Mouse (Mus musculus): Measurements from ENCODE around the gene Gp5. TPM values are rescaled to one million over a fixed set of nuclear protein-coding genes. Genes with fewer than 3 reads are reported as not detected.
"Not testable (repeated sequence)": the region's sequence is repeated elsewhere in the genome, so short reads cannot be mapped to it uniquely, and the experiment has no call there.

Gp5 gene
- 0.64 and 0.78 TPM in 2 replicates for total RNA-seq (2021)
- long read RNA-seq, experiment 1 = 0 reads
- long read RNA-seq, experiment 2 = 0 reads

DNA sequence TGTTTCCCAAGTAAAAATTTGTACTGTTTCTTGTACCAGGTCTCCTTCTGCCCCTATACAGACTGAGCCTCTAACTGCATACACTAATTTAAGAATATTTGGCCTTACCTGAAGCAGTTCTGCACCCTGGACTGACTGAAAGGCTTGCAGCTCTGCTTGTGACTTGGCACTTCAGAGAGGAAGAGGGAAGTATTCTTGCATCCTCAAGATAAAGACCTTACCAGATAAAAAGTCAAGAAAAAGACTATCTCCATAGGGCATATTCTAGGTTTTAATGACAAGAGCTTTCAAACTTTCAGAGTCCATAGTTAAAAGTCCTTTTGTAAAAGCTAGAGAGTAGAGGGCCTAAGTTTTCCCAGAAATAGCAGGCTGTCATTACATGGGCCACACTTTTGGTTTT, at the start of gene Gp5:
Gp5 (minus strand) TSS at position 133 of the 400 bp plus-strand sequence.
- no peak for DNase-seq

DNA sequence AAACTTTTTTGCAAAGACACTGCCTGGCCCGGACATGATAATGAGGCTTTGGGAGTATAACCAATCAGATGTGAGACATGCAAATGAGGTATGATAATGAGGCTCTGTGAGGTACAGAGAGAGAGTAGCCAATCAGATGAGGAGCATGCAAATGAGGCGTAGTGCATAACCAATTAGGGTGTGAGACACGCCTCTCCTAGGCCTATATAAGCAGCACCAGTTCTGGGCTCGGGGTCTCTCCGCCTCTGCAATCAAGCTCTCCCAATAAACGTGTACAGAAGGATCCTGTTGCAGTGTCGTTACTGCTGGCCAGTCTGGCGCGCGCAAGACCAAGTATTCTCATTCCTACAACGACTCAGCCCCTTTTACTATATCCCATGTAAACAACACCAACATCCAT, 42.9 kb upstream of the Gp5 start:
- not testable (repeated sequence) for DNase-seq

DNA sequence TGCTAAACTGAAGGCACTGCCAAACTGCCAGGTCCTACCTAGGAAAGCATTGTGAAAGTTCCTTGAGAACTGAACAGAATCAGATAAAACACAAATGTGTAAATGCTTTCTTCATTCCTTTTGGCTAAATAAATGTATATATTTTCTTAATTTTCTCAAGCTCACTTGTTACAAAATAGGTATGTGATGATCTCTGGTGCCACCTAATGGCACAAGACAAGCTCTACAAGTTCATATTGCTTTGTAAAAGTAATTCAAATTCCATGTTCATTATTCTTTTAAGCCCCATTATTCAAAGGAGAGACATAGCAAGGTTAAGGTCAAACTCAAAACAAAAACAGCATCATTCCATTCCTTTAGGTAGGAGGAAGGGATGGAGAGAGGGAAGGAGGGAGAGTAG, 3.7 kb upstream of the Gp5 start:
- DNase-seq = no peak

DNA sequence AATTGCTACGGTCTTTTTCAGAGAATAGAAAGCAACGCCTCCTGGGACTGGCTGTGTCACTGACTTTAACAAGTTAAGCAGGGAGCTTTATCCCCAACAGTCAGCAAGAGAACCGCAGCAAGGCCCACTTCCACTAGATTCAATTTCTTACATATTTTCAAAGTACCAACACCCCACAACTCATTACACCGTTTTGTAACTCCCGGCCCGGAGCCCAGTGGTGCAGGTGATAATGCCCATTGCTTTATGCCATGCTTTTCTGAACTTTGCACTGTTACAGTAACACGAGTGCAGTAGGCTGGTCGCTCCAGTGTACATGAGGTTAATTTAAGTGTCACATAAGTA, 436 bp downstream of the Gp5 start:
- DNase-seq = no peak

DNA sequence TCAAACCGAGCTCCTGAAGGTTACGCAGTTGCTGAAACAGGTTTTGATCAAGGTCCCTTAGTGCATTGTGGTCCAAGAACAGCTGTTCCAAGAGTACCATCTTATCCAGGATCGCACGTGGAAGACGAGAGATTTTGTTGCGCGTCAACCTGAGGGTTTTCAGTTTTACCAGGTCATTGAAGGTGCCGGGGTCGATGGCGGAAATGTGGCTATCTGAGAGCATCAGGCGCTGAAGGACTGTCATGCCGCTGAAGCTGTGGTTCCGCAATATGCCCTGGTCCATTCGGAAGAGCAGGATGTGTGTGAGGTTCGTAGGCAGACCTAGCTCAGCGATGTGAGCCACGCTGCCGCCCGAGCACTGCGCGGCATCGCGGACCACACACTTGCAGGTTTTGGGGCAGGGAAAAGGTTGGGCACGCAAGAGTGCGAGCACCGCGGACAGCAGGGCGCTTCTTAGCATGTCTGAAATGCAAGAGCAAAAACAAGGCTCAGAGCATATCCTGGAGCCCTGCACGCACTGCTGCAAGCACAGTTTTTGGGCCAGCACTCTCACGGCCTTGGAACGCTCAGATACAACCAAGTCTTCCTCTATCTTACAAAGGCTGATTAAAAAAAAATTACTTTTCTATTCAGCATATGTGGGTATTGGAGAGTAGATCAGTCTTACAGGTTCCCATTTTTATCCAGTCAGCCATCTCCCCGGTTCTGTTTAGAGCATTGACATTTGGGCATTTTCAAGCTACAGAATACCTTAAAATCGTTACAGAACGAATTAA, 996 bp downstream of the Gp5 start:
- peak; percentile 8 for DNase-seq

DNA sequence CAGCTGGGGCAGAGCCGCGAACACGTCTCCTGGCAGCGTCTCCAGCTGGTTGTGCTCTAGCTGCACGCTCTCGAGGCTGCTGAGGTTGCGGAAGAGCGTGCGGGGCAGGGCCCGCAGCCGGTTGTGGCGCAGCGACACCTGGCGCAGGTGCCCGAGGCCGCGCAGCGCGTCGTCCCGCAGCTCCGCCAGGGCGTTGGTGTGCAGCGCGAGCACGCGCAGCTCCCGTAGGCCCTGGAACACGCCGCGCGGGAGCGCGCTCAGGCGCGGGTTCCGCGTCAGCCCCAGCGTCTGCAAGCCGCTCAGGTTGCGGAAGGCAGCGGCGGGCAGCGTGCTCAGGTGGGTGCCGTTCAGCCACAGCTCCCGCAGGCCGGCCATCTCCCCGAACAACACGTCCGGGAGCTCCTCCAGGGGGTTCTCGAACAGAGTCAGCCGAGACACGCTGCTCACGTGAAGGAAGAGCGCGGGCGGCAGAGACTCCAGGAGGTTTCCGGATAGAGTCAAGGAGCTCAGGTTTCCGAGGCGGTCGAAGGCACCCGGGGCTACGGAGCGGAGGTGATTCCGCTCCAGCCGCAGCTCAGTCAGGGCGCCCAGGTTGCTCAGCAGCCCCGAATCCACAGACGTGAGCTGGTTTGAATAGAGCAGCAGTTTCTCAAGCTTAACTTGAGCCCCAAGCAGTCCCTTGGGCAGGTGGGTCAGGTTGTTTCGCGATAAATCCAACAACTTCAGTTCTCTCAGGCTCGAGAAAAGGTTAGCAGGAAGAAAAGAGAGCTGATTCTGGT, 1.8 kb downstream of the Gp5 start:
- DNase-seq = peak; percentile 51

DNA sequence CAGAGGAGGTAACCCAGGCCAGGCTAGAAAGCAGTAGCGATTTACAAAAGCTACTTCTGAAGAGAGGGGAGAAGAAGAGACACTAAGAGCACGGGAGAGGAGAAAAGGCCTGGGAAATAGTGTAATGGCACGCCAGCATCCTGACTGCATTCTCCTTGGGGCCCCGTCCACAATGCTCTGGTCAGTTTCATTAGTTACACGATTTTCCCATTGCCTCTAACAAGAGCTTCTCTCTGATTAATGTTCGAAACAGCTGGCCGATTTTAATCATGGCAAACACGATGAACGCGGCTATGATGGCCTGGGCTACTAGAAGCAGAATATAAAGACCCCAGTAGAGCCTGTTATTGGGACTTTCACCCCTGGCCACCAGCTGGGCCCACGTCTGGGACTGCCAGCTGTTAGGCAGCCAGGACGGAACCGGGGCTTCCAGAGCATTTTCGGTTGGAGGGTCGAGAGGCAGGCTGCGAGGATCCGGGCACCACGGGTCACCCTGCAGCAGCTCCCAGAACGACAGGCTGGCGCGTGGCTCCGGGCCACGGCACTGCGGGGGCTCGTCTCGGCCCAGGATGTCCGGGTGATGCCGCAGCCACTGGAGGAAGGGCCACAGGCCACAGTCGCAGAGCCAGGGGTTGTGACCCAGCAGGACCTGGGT, 2.5 kb downstream of the Gp5 start:
- DNase-seq = peak; percentile 37

DNA sequence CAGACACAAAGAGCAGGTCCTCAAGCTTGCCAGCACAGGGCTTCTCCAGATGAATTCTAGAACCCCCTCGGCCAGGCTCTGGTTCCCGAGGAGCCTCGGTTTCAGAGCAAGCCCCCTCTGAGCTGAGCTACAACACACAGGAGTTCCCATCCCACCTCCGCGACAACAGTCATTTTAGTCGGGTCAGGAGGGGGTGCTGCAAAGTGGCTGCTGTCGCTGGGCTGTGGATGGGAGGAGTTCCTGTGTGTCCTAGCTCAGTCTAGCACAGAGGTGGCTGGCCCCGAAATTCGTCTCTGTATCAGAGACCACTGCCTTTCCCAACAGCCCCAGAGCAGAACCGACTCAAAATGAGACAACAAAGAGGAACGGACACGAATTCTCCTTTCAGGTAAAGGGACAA, 3.3 kb downstream of the Gp5 start:
- DNase-seq = no peak

DNA sequence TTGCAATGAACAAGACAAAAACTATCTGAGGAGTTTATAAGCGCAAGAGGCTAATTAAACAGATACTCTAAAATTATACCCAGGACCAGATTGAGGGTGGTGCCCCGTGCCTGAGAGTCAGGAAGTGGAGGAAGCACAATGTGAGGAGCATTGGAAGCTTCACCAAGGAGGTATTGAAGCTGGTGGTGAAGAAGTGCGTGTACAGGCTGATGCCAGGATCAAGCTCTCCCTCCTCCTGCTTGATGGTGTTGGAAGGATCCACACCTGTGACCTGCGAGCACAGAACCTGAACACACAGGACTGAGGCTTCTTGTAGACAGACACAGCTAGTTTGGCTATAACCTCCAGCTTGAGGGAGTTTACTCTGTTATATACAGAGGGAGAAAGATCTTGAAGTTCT, 4.5 kb downstream of the Gp5 start:
- no peak for DNase-seq

DNA sequence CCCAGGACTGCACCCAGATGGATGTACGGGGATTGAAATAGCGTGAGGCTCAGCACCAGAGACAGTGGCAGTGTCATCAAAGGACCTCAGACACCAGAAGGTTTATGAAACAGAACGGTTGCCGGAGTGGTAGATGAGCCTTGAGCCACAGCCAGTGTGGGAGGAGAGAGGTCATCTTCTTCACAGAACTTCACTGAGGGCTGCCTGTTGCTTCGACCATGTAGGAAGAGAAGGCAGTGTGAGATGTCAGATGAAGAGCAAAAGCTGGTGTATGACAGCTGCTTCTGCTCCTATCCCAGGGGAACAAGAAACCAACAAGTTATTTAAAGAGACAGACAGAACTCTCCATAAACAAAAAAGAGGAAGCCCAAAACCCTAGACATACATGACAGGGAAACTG, 6.3 kb downstream of the Gp5 start:
- DNase-seq = no peak

DNA sequence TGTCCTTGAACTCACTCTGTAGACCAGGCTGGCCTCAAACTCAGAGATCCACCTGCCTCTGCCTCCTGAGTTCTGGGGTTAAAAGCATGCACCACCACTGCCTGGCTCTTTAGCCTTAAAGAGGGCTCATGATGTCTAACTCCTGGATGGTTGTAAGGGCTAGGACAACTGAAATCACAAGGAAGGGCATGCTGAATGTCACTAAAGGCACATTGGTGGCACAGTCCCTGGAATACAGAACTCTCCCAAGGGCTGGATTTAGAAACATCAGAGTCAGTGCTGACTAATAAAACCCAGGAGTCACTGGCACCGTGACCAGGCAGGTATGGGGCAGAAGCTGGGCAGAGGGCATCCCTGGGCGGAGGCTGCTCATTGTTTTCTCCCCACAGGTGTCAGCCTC, 7.2 kb downstream of the Gp5 start:
- DNase-seq = no peak

DNA sequence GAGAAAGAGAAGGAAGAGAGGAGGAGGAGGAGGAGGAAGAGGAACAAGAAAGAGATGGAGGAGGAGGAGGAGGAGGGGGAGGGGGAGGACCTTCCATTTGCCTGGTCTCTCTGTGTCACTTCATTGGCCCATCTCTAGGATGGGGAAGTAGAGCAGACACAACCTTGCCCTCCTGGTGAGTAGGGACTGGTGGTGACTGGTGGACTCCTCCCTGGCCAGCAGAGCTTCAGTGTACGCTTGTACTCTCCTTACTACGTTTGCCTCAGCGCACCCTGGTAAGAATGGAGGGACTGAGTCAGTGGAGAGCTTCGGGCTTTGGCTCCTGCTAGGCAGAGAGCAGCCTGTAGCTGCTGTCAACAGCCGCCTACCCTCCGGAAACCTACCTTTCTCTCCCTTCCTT, 7.9 kb downstream of the Gp5 start:
- DNase-seq = no peak

DNA sequence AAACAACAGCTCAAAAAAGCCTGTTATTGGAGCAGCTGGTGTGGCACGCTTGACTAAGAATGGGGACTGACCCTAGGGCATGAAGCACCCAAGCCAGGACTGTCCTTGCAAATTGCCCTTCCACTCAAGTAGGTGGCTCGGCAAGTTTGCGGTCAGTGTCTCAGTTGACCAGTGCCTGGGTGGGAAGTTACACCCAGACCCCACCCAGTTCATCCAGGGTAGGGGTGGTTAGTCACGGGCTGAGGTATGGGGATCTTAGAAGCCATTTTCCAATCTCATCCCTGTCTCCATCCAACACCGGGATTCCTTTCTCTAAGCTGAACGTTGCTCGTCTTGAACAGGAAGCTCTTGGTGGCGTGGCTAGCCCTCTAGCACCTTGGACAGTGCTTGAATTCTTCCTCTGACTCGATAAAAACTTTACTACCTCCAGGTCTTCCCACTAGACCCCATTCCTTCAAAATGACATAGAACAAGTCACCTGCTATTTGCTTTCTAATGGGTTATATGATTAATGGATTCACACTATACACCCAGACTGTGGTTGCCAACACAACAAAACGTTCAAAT, 10.8 kb downstream of the Gp5 start:
- DNase-seq = no peak

DNA sequence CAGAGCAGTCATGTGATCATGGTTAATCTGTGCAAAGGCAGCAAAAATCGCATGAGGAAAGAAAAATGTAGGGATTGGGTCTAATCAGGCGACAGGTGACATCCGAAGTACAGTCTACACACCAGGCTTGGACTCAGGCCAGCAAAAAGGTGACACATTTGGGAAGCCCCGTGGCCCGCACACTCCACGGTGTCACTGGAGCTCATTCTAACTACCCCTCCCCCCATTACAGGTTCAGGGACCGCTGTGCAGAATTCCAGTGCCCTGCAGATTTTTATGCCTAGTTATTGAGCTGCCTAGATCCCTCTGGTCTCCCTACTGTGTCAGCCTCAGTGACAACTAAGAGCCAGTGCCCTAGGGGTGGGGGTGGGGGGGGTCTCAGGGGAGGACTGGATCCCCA, 13.1 kb downstream of the Gp5 start:
- DNase-seq = no peak

DNA sequence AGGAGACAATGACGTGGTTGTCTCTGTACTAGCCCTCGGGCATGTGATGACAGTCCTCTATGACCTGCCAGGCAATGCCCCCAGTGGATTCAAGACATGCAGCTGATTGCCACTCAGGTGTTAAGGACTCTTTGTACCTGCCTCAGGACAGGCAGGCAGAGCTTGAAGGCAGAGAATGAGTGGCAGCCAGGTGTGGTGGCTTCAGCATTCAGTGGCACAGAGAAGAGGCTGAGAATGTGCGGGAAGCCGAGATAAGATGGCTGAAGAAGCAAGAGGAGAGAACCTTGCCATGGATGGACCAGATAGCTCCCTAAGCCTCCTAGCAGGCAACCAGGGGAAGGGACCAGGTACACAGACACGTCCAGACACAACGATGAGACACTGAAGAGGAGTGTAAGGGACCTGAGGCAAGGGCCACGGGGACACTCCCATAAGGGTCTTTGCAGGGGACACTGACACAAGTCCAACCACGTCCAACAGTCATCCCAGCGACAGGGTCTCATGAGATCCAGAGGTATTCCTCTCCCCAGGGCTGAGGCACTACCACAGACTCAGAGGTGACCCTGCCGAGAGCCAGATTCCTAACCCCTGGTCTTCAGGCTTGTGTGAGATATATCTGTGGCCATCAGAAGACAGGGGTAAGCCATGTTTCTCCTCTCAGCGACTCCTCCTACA, 13.8 kb downstream of the Gp5 start:
- DNase-seq = no peak

DNA sequence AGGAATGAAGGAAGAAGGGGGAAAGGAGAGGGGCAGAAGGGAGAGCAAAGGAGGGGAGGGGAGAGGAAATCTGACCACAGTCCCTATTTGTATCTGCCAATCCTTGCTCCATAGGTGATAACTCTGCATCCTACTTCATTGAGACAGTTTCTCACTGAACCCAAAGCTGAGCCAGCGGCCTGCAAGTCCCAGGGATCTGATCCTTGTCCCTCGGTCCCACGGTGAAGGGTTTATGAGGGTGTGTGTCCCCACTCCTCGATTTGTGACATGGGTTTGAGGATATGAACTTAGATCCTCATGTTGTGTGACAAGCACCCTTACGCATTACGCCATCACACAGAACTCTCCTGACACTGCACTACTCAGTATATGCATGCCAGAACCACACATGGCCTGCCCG, 15.5 kb downstream of the Gp5 start:
- no peak for DNase-seq

DNA sequence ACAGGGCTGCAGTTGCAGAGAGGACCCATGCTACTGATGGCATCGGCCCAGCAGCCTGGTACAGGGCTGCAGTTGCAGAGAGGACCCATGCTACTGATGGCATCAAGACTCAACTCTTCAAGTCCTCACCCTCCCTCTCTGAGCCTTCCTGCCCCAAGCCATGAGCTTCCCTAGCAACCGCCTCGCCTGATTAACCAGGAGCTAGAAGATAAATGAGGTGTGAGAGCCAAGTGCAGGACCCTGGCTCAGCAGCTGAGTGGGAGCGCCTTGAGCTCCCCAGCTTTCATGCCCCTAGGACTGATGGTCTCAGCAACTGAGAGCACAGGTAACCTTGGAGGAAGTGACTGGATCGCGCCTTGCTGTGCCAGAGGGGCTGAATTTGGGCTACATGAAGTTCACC, 20.1 kb downstream of the Gp5 start:
- DNase-seq = no peak

DNA sequence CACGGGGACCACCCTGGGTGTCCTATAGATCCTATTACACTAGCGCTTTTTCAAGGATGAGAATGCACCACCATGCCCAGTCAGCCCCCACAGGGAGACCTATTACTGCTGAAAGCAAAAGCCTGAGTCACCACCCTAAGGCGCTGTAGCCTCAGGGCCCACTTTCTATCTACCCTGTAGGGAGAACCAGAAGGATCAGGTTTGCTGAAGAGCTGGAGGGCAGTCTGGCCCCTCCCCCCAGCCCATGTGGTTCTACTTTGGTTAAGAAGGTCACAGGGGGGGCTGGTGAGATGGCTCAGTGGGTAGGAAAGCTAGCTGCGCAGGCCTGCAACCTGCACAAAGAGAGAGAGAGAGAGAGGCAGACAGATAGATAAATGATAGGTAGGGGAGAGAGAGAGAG, 24.9 kb downstream of the Gp5 start:
- no peak for DNase-seq

DNA sequence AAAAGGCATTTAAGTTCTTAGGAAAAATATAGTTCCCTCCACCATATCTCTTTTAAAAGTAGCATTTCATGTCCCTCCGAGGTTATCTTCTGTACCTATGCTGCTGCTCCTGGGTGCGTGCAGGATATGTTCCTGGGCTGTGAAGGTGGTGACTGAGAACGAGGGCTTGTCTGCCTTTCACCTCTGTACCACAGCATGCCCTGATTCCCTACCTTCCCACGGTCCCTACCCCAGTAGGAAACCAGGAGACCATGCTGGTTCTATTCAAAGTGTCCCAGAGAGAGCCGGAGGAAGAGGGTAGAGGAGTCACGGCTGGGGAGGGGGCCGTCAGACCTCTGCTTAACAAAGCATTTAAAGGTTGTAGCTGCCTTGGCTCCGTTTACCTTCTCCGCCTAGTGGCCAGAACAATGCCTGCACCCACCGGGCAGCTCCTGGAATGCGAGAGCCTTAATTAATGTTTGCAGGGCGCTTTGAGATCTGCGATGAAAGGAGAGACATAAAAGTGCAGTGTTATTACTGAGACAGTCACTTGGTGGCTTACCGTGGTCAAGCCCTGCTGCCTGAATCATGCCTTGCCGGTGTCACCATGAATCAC, 26.7 kb downstream of the Gp5 start:
- peak; percentile 44 for DNase-seq

DNA sequence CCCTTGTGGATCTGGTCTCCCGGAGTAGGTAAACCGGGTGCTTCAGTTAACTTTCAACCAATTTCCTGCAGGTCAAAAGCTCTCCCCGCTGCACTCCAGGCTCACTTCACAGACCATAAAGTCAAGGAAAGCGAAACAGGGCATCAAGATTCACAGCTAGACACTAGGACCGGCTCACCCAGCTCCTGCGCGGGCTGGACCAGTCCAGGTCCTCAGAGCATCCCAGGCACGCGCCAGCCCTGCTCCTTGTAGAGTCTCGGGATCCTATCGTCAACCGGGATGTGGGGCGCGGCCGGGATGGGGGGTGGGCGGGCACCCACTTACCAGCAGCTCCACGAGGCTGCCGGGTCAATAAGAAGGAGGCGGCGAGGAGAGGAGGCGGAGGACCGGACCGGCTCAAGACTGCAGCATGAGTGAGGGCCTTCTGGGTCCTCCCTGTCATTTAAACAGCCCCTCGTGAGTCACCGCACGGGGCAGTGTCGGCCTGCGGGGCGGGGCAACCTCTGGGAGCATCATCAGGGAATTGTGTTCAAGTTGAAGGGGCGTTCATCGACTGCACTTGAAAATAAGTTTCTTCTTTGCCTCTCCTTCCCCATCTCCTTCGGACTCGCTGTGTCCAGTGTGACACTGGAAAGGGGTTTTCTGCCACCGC, 27.6 kb downstream of the Gp5 start, which contains the start of gene Lrrc15:
Lrrc15 (minus strand) TSS at position 413 of the 652 bp plus-strand sequence.
- peak; percentile 46 for DNase-seq

DNA sequence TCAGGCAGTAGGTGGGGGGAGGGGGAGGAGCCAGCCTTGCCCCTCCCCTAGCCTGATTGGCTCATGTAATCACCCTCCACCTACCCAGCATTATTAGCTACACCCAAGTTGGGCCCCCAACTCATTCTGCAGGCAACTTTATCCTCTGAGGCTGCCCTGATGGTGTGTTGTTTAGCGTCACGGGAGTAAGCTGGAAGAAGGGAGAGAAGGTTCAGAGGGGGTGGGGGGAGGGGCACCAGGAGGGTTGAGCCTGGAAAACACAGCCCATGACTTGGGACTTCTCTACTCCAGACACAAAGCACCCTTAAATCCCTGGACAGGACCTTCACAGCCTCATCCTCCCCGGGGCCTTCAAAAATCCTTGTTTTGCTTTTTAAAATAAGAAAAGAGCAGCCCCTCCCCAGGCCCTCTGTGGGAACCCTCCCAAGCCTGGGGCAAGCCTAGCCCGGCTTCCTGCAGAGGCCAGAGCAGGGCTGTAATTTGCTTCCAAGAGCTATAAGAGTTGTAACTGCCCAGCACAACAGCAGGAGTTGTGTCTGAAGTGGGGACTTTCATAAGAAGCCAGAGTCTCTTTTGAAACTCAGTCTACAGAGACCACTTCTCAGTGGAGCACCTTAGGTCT, 29.8 kb downstream of the Gp5 start:
- DNase-seq = no peak

All from adrenal gland, postnatal 14 days (tissue).